Mouse (Mus musculus): Measurements from ENCODE around the gene Hspb1. TPM values are rescaled to one million over a fixed set of nuclear protein-coding genes. Genes with fewer than 3 reads are reported as not detected.

Hspb1 gene
- polyA plus RNA-seq, 1 experiment: 51.0 TPM

GRCm38 (mm10) chr5:135905320-135906225 lies 17.9 kb downstream of the Hspb1 start:
- Histone ChIP-seq H3K4me1 (ENCODE audit: control insufficient read depth, insufficient read depth, low read length) (peaks cover 3% of the 10 kb centered on the region), H3K36me3 (ENCODE audit: control insufficient read depth, insufficient read depth, low read length) (no peaks in the 10 kb centered on the region), H3K27ac (ENCODE audit: control insufficient read depth, insufficient read depth, low read depth, low read length) (no peak overlapping the region), H3K4me3 (ENCODE audit: control insufficient read depth, low read depth, low read length) (no peak overlapping the region), H3K27me3 (ENCODE audit: control insufficient read depth, insufficient read depth, low read length) (no peaks in the 10 kb centered on the region)
- TF ChIP-seq POLR2A (IDR thresholded peaks at IDR 0.05; ENCODE audit: control insufficient read depth, low read depth, low read length) (no peak), CTCF (IDR thresholded peaks at IDR 0.05; ENCODE audit: control insufficient read depth, insufficient read depth, insufficient replicate concordance, low read depth, low read length) (no peak)

- TF ChIP-seq POLR2A (IDR thresholded peaks at IDR 0.05; ENCODE audit: control insufficient read depth, low read depth, low read length) (no peak), CTCF (IDR thresholded peaks at IDR 0.05; ENCODE audit: control insufficient read depth, insufficient read depth, insufficient replicate concordance, low read depth, low read length) (no peak)
- Histone ChIP-seq H3K4me1 (ENCODE audit: control insufficient read depth, insufficient read depth, low read length) (peaks cover 3% of the 10 kb centered on the region), H3K4me3 (ENCODE audit: control insufficient read depth, low read depth, low read length) (no peak overlapping the region), H3K36me3 (ENCODE audit: control insufficient read depth, insufficient read depth, low read length) (peaks cover 1% of the 10 kb centered on the region; the same call in 1 of the 2 replicates), H3K27ac (ENCODE audit: control insufficient read depth, insufficient read depth, low read depth, low read length) (no peak overlapping the region), H3K27me3 (ENCODE audit: control insufficient read depth, insufficient read depth, low read length) (no peaks in the 10 kb centered on the region)
These were observed 19.1 kb downstream of the Hspb1 start for GRCm38 (mm10) chr5:135906846-135907245.

- Histone ChIP-seq H3K4me3 (ENCODE audit: control insufficient read depth, low read depth, low read length) (no peak overlapping the region), H3K27me3 (ENCODE audit: control insufficient read depth, insufficient read depth, low read length) (no peaks in the 10 kb centered on the region), H3K4me1 (ENCODE audit: control insufficient read depth, insufficient read depth, low read length) (peaks cover 3% of the 10 kb centered on the region), H3K27ac (ENCODE audit: control insufficient read depth, insufficient read depth, low read depth, low read length) (no peak overlapping the region), H3K36me3 (ENCODE audit: control insufficient read depth, insufficient read depth, low read length) (peaks cover 1% of the 10 kb centered on the region; the same call in 1 of the 2 replicates)
- no peak for TF ChIP-seq POLR2A (IDR thresholded peaks at IDR 0.05; ENCODE audit: control insufficient read depth, low read depth, low read length)
- TF ChIP-seq CTCF (IDR thresholded peaks at IDR 0.05; ENCODE audit: control insufficient read depth, insufficient read depth, insufficient replicate concordance, low read depth, low read length): no peak
These were observed 19.5 kb downstream of the Hspb1 start for GRCm38 (mm10) chr5:135907256-135907655.

GRCm38 (mm10) chr5:135908185-135908584 lies 20.5 kb downstream of the Hspb1 start:
- Histone ChIP-seq H3K4me1 (ENCODE audit: control insufficient read depth, insufficient read depth, low read length) (peaks cover 3% of the 10 kb centered on the region), H3K36me3 (ENCODE audit: control insufficient read depth, insufficient read depth, low read length) (peaks cover 1% of the 10 kb centered on the region; the same call in 1 of the 2 replicates), H3K4me3 (ENCODE audit: control insufficient read depth, low read depth, low read length) (no peak overlapping the region), H3K27ac (ENCODE audit: control insufficient read depth, insufficient read depth, low read depth, low read length) (no peak overlapping the region), H3K27me3 (ENCODE audit: control insufficient read depth, insufficient read depth, low read length) (no peaks in the 10 kb centered on the region)
- TF ChIP-seq POLR2A (IDR thresholded peaks at IDR 0.05; ENCODE audit: control insufficient read depth, low read depth, low read length): no peak
- TF ChIP-seq CTCF (IDR thresholded peaks at IDR 0.05; ENCODE audit: control insufficient read depth, insufficient read depth, insufficient replicate concordance, low read depth, low read length): no peak

DNA sequence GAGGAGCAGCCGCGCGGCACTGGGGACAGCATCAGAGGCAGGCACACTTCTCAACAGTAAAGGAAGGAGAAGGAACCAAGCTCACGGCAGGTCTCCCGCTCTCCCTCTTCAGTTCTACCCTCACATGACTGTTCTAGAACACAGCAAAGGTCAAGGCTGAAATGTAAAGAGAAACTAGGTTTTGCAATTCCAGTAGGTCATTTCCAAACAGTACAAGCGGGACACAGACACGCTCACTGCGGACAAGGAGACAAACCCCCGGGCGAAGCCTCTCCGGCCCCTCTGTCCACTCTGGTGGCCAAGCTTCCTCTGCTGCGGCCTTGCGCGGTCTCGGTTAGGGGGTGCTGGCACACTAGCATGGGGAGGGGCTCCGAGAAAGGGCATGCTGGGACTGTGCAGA lies 21.3 kb downstream of the Hspb1 start:
- no peak for TF ChIP-seq CTCF (IDR thresholded peaks at IDR 0.05; ENCODE audit: control insufficient read depth, insufficient read depth, insufficient replicate concordance, low read depth, low read length)
- TF ChIP-seq POLR2A (IDR thresholded peaks at IDR 0.05; ENCODE audit: control insufficient read depth, low read depth, low read length): no peak
- no peaks in the 10 kb centered on the region for H3K4me1 ChIP-seq (ENCODE audit: control insufficient read depth, insufficient read depth, low read length)
- no peak overlapping the region for H3K4me3 ChIP-seq (ENCODE audit: control insufficient read depth, low read depth, low read length)
- H3K27ac ChIP-seq (ENCODE audit: control insufficient read depth, insufficient read depth, low read depth, low read length): no peak overlapping the region
- H3K36me3 ChIP-seq (ENCODE audit: control insufficient read depth, insufficient read depth, low read length): peaks cover 1% of the 10 kb centered on the region; the same call in 1 of the 2 replicates
- H3K27me3 ChIP-seq (ENCODE audit: control insufficient read depth, insufficient read depth, low read length): no peaks in the 10 kb centered on the region

GRCm38 (mm10) chr5:135909646-135910045 lies 21.9 kb downstream of the Hspb1 start:
- Histone ChIP-seq H3K4me1 (ENCODE audit: control insufficient read depth, insufficient read depth, low read length) (no peaks in the 10 kb centered on the region), H3K27ac (ENCODE audit: control insufficient read depth, insufficient read depth, low read depth, low read length) (no peak overlapping the region), H3K4me3 (ENCODE audit: control insufficient read depth, low read depth, low read length) (no peak overlapping the region), H3K36me3 (ENCODE audit: control insufficient read depth, insufficient read depth, low read length) (peaks cover 1% of the 10 kb centered on the region; the same call in 1 of the 2 replicates), H3K27me3 (ENCODE audit: control insufficient read depth, insufficient read depth, low read length) (no peaks in the 10 kb centered on the region)
- TF ChIP-seq POLR2A (IDR thresholded peaks at IDR 0.05; ENCODE audit: control insufficient read depth, low read depth, low read length) (no peak), CTCF (IDR thresholded peaks at IDR 0.05; ENCODE audit: control insufficient read depth, insufficient read depth, insufficient replicate concordance, low read depth, low read length) (no peak)

GRCm38 (mm10) chr5:135910813-135911212 lies 23.1 kb downstream of the Hspb1 start:
- H3K36me3 ChIP-seq (ENCODE audit: control insufficient read depth, insufficient read depth, low read length): peaks cover 1% of the 10 kb centered on the region; the same call in 1 of the 2 replicates
- no peaks in the 10 kb centered on the region for H3K27me3 ChIP-seq (ENCODE audit: control insufficient read depth, insufficient read depth, low read length)
- H3K27ac ChIP-seq (ENCODE audit: control insufficient read depth, insufficient read depth, low read depth, low read length): no peak overlapping the region
- peak overlapping the region; percentile 66 for H3K4me3 ChIP-seq (ENCODE audit: control insufficient read depth, low read depth, low read length)
- no peaks in the 10 kb centered on the region for H3K4me1 ChIP-seq (ENCODE audit: control insufficient read depth, insufficient read depth, low read length)
- TF ChIP-seq POLR2A (IDR thresholded peaks at IDR 0.05; ENCODE audit: control insufficient read depth, low read depth, low read length) (no peak), CTCF (IDR thresholded peaks at IDR 0.05; ENCODE audit: control insufficient read depth, insufficient read depth, insufficient replicate concordance, low read depth, low read length) (no peak)

All from testis, adult 2 months (tissue).